In the genomic region with DNA sequence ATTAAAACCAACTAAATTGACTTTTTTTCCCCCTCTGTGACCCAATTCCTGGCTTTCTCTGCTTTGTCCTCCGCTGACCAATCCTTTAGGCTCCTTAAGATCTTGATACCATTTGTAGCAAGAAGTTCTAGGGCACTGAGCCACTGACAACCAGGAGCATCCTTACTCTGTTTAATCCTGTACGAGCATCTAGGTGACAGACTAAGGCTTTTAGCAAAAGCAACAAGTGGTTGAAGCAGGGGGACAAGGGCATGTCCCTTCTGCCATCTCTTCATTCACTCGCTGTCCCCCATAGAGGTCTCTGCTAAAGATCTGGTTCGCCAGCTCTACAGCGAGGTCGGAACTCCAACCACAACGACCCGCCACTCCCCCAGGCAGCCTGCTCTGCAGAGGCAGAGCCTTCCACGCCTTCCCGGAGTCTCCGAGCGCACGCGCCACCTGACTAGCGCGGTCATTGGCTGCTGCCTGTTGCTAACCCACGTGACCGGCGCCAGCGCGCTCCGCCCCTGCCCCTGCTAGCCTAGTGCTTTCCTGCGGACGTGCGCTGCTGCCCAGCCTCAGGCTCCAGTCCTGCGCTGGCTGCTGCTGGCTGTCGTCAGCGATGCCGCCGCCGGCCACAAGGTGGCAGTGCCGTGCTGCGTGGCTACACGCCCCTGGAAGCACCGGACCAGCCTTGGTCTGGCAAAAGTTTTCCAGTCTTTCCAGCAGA, we compare ENCODE assay signal across 8 mouse cellular contexts.
DNase-seq lines count a peak whose midpoint lies in the region; ATAC-seq and TF ChIP-seq lines count a peak whose summit lies in the region.

No protein-coding gene starts in this region.

- no peaks in the 10 kb centered on the region for H3K79me3 ChIP-seq in C2C12 (ENCODE audit: low read depth)

- peak overlapping the region; percentile 47; the same call in 1 of the 2 replicates for H3K9ac ChIP-seq in heart, embryonic 12.5 days
- H3K9ac ChIP-seq in kidney, postnatal 0 days (ENCODE audit: low read depth, low read length): 0 out of 2 replicates have a peak overlapping the region, but pooled peaks have one; percentile 36
- H3K9ac ChIP-seq in liver, embryonic 11.5 days (ENCODE audit: low read depth, low read length): peak overlapping the region; percentile 51; the same call in 1 of the 2 replicates
- no peak overlapping the region for H3K9ac ChIP-seq in stomach, embryonic 14.5 days (replicated peaks; ENCODE audit: low read depth, low read length)

- H3K36me3 ChIP-seq in C2C12 (ENCODE audit: control insufficient read depth, insufficient read depth): no peaks in the 10 kb centered on the region
- H3K36me3 ChIP-seq in heart, embryonic 12.5 days: no peaks in the 10 kb centered on the region
- no peaks in the 10 kb centered on the region for H3K36me3 ChIP-seq in kidney, postnatal 0 days (ENCODE audit: insufficient read depth, low read length)
- H3K36me3 ChIP-seq in liver, embryonic 11.5 days (ENCODE audit: control insufficient read depth, insufficient read depth, low read length): no peaks in the 10 kb centered on the region
- H3K36me3 ChIP-seq in stomach, embryonic 14.5 days (ENCODE audit: control insufficient read depth, insufficient read depth, low read length): no peaks in the 10 kb centered on the region

- H3K4me1 ChIP-seq in heart, embryonic 12.5 days (replicated peaks): peaks cover 15% of the 10 kb centered on the region; the same call in 1 of the 2 replicates
- peaks cover 22% of the 10 kb centered on the region; the same call in 1 of the 2 replicates for H3K4me1 ChIP-seq in kidney, postnatal 0 days (replicated peaks; ENCODE audit: insufficient read depth, low read length)
- H3K4me1 ChIP-seq in liver, embryonic 11.5 days (replicated peaks; ENCODE audit: control insufficient read depth, insufficient read depth, low read length): peaks cover 3% of the 10 kb centered on the region
- H3K4me1 ChIP-seq in stomach, embryonic 14.5 days (ENCODE audit: control insufficient read depth, insufficient read depth, low read length): peaks cover 12% of the 10 kb centered on the region

- no peak overlapping the region for H3K4me3 ChIP-seq in C2C12 (ENCODE audit: insufficient read depth, poor library complexity, severe bottlenecking)
- peak overlapping the region; percentile 30 for H3K4me3 ChIP-seq in heart, embryonic 12.5 days
- peak overlapping the region; percentile 9; the same call in 1 of the 2 replicates for H3K4me3 ChIP-seq in kidney, postnatal 0 days (replicated peaks; ENCODE audit: low read depth, low read length)
- peak overlapping the region; percentile 29 for H3K4me3 ChIP-seq in liver, embryonic 11.5 days (ENCODE audit: low read depth, low read length)
- peak overlapping the region; percentile 13; the same call in 1 of the 2 replicates for H3K4me3 ChIP-seq in stomach, embryonic 14.5 days (ENCODE audit: low read depth, low read length)

- WGBS in heart, embryonic 12.5 days: under 1% methylated on average over 35 of the region's 35 CpGs
- WGBS in kidney, postnatal 0 days: 2% methylated on average over 35 of the region's 35 CpGs
- 2% methylated on average over 35 of the region's 35 CpGs for WGBS in liver, embryonic 11.5 days
- WGBS in stomach, embryonic 14.5 days: 2% methylated on average over 35 of the region's 35 CpGs

- H3K4me2 ChIP-seq in heart, embryonic 12.5 days: peak overlapping the region; percentile 68
- peak overlapping the region; percentile 55 for H3K4me2 ChIP-seq in kidney, postnatal 0 days (ENCODE audit: low read length)
- peak overlapping the region; percentile 64 for H3K4me2 ChIP-seq in liver, embryonic 11.5 days
- H3K4me2 ChIP-seq in stomach, embryonic 14.5 days (replicated peaks; ENCODE audit: low read depth, low read length): peak overlapping the region; percentile 43

- no peak overlapping the region for H3ac ChIP-seq in C2C12 (ENCODE audit: control insufficient read depth, insufficient read length, low read depth)

- no peaks in the 10 kb centered on the region for H3K9me3 ChIP-seq in heart, embryonic 12.5 days (replicated peaks)
- H3K9me3 ChIP-seq in kidney, postnatal 0 days (replicated peaks; ENCODE audit: low read length): no peaks in the 10 kb centered on the region
- no peaks in the 10 kb centered on the region for H3K9me3 ChIP-seq in liver, embryonic 11.5 days (ENCODE audit: control insufficient read depth, low read length)
- H3K9me3 ChIP-seq in stomach, embryonic 14.5 days (ENCODE audit: control insufficient read depth, low read depth, low read length): no peaks in the 10 kb centered on the region

- peak overlapping the region; percentile 53; the same call in 1 of the 2 replicates for H3K27ac ChIP-seq in heart, embryonic 12.5 days (ENCODE audit: poor library complexity, severe bottlenecking)
- peak overlapping the region; percentile 71 for H3K27ac ChIP-seq in kidney, postnatal 0 days
- peak overlapping the region; percentile 26; the same call in 1 of the 2 replicates for H3K27ac ChIP-seq in liver, embryonic 11.5 days (ENCODE audit: low read depth, low read length)
- peak overlapping the region; percentile 48; the same call in 1 of the 2 replicates for H3K27ac ChIP-seq in stomach, embryonic 14.5 days (ENCODE audit: low read length)

- peak; percentile 29; the same call in 1 of the 2 replicates for TF ChIP-seq POLR2A in brain, embryonic 14.5 days (IDR thresholded peaks at IDR 0.05; ENCODE audit: borderline replicate concordance, extremely low read depth, insufficient read depth, insufficient read length, poor library complexity, severe bottlenecking)

- peak; percentile 72 for ATAC-seq in erythroid progenitor cell, adult 5-6 weeks (replicated peaks; ENCODE audit: low FRiP score, poor library complexity, severe bottlenecking)
- ATAC-seq in heart, embryonic 12.5 days (ENCODE audit: insufficient number of reproducible peaks, low FRiP score): peak; percentile 98
- peak; percentile 98 for ATAC-seq in kidney, postnatal 0 days (replicated peaks; ENCODE audit: low FRiP score, low read depth)
- peak; percentile 100 for ATAC-seq in liver, embryonic 11.5 days (replicated peaks; ENCODE audit: low FRiP score)
- ATAC-seq in stomach, embryonic 14.5 days (ENCODE audit: insufficient number of reproducible peaks, insufficient read depth, low FRiP score, low read depth): peak; percentile 99

- DNase-seq in brain, embryonic 14.5 days (ENCODE audit: low read depth): peak; percentile 99
- DNase-seq in kidney, postnatal 0 days (ENCODE audit: low spot score): peak; percentile 99
- peak; percentile 99 for DNase-seq in liver, embryonic 11.5 days (ENCODE audit: low spot score)
- peak; percentile 98 for DNase-seq in naive thymus-derived CD4-positive, alpha-beta T cell, adult 2 months (ENCODE audit: low read depth)

- H3K79me2 ChIP-seq in C2C12 (ENCODE audit: control insufficient read depth, insufficient read depth): no peaks in the 10 kb centered on the region

- H3K27me3 ChIP-seq in C2C12 (ENCODE audit: control insufficient read depth, insufficient read depth, insufficient read length): no peaks in the 10 kb centered on the region
- no peaks in the 10 kb centered on the region for H3K27me3 ChIP-seq in heart, embryonic 12.5 days (replicated peaks)
- H3K27me3 ChIP-seq in kidney, postnatal 0 days (ENCODE audit: insufficient read depth, low read length): no peaks in the 10 kb centered on the region
- no peaks in the 10 kb centered on the region for H3K27me3 ChIP-seq in liver, embryonic 11.5 days (replicated peaks; ENCODE audit: control insufficient read depth, insufficient read depth, low read length)
- H3K27me3 ChIP-seq in stomach, embryonic 14.5 days (ENCODE audit: control insufficient read depth, insufficient read depth, low read length): no peaks in the 10 kb centered on the region

- peak; percentile 100 for TF ChIP-seq CTCF in C2C12 (IDR thresholded peaks at IDR 0.05; ENCODE audit: control insufficient read depth, insufficient read depth, insufficient read length)
- peak; percentile 99 for TF ChIP-seq CTCF in brain, embryonic 14.5 days (IDR thresholded peaks at IDR 0.05; ENCODE audit: borderline replicate concordance, extremely low read depth, insufficient read depth, insufficient read length)
- peak; percentile 100 for TF ChIP-seq CTCF in kidney, postnatal 0 days (IDR thresholded peaks at IDR 0.05; ENCODE audit: low read depth)

TF ChIP-seq in C2C12, 6 proteins besides CTCF, POLR2A, EP300 and RAD21:
- TF ChIP-seq USF1 (IDR thresholded peaks at IDR 0.05; ENCODE audit: low read depth) (peak; percentile 88), MYOG (IDR thresholded peaks at IDR 0.05; ENCODE audit: control insufficient read depth, extremely low read depth, insufficient read length) (no peak), MYOD1 (IDR thresholded peaks at IDR 0.05; ENCODE audit: control insufficient read depth, insufficient read length, low read depth) (no peak)
